Mouse (Mus musculus) liver, embryonic 18 days (tissue): ENCODE measurements around the gene Sphk1. TPM values are rescaled to one million over a fixed set of nuclear protein-coding genes. Genes with fewer than 3 reads are reported as not detected.

Source experiments
- polyA plus RNA-seq: library from polyadenylated mRNA; depleted of rRNA; stranded (reverse); fragments of >200 nt; gene quantifications from 2 replicates; pipeline ENCODE4 v1.2.3, GENCODE M21; 2012; rRNA removed

Sphk1 gene
- polyA plus RNA-seq = 8.3 and 9.5 TPM in 2 replicates

GRCm38 (mm10) chr11:116530187-116531147 lies at the start of gene Sphk1:
TSS of gene Sphk1 (plus strand) at chr11:116530925.

DNA sequence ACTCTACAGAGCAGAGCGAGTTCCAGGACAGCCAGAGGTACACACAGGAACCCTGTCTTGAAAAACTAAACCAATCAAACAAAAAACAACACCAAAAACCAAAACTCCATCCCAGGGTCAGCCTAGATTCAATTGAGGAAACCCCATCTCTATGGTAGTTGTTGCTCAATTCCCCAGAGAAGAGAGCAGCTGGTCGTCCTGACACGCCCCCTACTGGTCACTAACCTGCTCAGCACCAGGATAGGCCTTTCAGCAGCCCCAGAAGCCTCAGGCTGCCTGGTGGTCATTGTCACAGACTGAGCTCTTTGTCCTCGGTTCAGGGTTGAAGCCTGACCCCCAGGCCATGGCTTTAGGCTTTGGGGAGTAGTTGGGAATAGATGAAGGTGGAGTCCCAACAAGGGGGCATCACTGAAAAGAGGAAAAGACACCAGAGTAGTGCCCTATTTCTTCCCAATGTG lies 36.9 kb upstream of the Sphk1 start, which contains the start of gene Prpsap1:
Gene Prpsap1 (minus strand): TSS at position 408 of the 458 bp plus-strand sequence.

DNA sequence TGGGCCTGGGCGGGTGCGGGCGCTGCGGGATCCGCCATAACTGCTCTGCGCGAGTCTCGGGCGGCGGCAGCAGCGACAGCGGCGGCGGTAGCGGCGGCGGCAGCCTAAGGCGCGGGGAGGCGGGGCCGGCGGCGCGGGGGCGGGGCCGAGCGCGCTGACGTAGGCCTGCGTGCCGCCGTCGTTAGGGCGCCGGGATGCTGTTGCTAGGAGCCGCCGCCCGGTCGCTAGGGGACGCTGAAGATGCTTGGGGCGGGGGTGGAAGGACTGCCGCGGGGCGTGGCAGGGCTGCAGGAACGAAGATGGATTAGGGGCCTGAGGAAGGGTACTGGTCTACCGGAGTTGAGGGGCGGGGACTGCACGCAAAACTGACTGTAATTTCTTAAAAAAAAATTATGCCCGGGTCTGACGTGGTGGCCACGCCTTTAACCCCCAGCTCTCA lies 50.7 kb downstream of the Sphk1 start, which contains the start of gene Ube2o:
Gene Ube2o (minus strand): TSS at position 72 of the 439 bp plus-strand sequence.

Other genes starting within 250 kb of the Sphk1 start
- 0.01 TPM in 1 of 2 replicates, not detected in the other for gene Galr2, start 250.0 kb upstream of the Sphk1 start, polyA plus RNA-seq
- 10.2 and 12.0 TPM in 2 replicates for gene Exoc7, start 223.7 kb upstream of the Sphk1 start, polyA plus RNA-seq
- 0.22 TPM in 2 replicates for gene Foxj1, start 195.5 kb upstream of the Sphk1 start, polyA plus RNA-seq
- gene Rnf157, start 117.9 kb upstream of the Sphk1 start, polyA plus RNA-seq = 1.1 and 1.5 TPM in 2 replicates
- 55.8 and 59.4 TPM in 2 replicates for gene Ubald2, start 96.8 kb upstream of the Sphk1 start, polyA plus RNA-seq
- gene Qrich2, start 64.7 kb upstream of the Sphk1 start, polyA plus RNA-seq = 0.01 TPM in 1 of 2 replicates, not detected in the other
- 23.5 and 24.6 TPM in 2 replicates for gene Prpsap1, start 36.7 kb upstream of the Sphk1 start, polyA plus RNA-seq
- gene Ube2o, start 50.5 kb downstream of the Sphk1 start, polyA plus RNA-seq = 19.3 and 22.4 TPM in 2 replicates
- gene Aanat, start 55.5 kb downstream of the Sphk1 start, polyA plus RNA-seq = not detected in 2 replicates
- 9.3 and 11.2 TPM in 2 replicates for gene Rhbdf2, start 96.1 kb downstream of the Sphk1 start, polyA plus RNA-seq
- 0.16 and 0.19 TPM in 2 replicates for gene Prcd, start 122.6 kb downstream of the Sphk1 start, polyA plus RNA-seq
- gene Cygb, start 123.4 kb downstream of the Sphk1 start, polyA plus RNA-seq = 1.5 TPM in 2 replicates
- not detected in 2 replicates for gene St6galnac1, start 244.6 kb downstream of the Sphk1 start, polyA plus RNA-seq